Mouse (Mus musculus) thymus, adult 2 months (tissue): ENCODE results near the gene Syngr2.

Source experiments
- CTCF ChIP-seq: fragments of 200-500 bp; IDR thresholded peaks from 2 replicates; pipeline ENCODE4 v1.5.1; 2012; ENCODE audit warnings: mild to moderate bottlenecking, control low read depth, low read length, moderate library complexity, borderline replicate concordance; ENCODE audit not compliant: control insufficient read depth, poor library complexity, insufficient read depth; ENCODE audit errors: extremely low read depth
- POLR2A ChIP-seq: fragments of 200-500 bp; IDR thresholded peaks from 2 replicates; pipeline ENCODE4 v1.6.1; 2012; ENCODE audit warnings: mild to moderate bottlenecking, low read length, control low read depth, moderate library complexity; ENCODE audit not compliant: control insufficient read depth, poor library complexity, insufficient read depth; ENCODE audit errors: extremely low read depth

- TF ChIP-seq POLR2A (no peak), CTCF (no peak)
Measured at GRCm38 (mm10) chr11:117852875-117853274, 43.4 kb downstream of the Syngr2 start.
